22 mouse cellular contexts compared by ENCODE assay signal in genomic region chr10:23203144-23203838, GRCm38 (mm10).
DNase-seq lines count a peak whose midpoint lies in the region; ATAC-seq lines count a peak whose summit lies in the region.
"Had no signal": no experiment of that assay in that cellular context is flagged by ENCODE, and none has a peak within 500 bp of the region (broad histone marks: within the 10 kb centered on the region; RNA-seq: fewer than 3 reads in every experiment).

No protein-coding gene starts in this region.

- intact Hi-C loops in heart, postnatal 36 days (cut with DNase I) = no loop called here

- H3K27me3 ChIP-seq in embryonic facial prominence, embryonic 14.5 days (replicated peaks; ENCODE audit: control insufficient read depth, insufficient read depth, low read length) = no peaks in the 10 kb centered on the region
- H3K27me3 ChIP-seq: intestine, embryonic 15.5 days; liver, embryonic 13.5 days had no signal

- WGBS in embryonic facial prominence, embryonic 14.5 days = 31% methylated on average over 10 of the region's 10 CpGs

- peak; percentile 10 for DNase-seq in retina, postnatal 1 day
- no peak for DNase-seq in retina, embryonic 14.5 days (ENCODE audit: low spot score)
- DNase-seq in adipocyte (ENCODE audit: low spot score) = peak; percentile 24
- DNase-seq in embryonic facial prominence, embryonic 14.5 days (ENCODE audit: low spot score) = peak; percentile 61
- no peak for DNase-seq in adrenal gland, postnatal 14 days
- DNase-seq in heart, postnatal 36 days = no peak
- no peak for DNase-seq in kidney, adult 8-10 months
- DNase-seq: adrenal gland, postnatal 10 days; cerebellum, adult 11 months; cerebellum, adult 9-11 months; kidney, adult 9 months; kidney, postnatal 14 days; liver, embryonic 13.5 days; lung, adult 2 months; lung, postnatal 14 days; right cerebral cortex, postnatal 14 days had no signal

- no peak overlapping the region for H3K9ac ChIP-seq in embryonic facial prominence, embryonic 14.5 days (ENCODE audit: low read depth, low read length)
- H3K9ac ChIP-seq: intestine, embryonic 15.5 days; liver, embryonic 13.5 days had no signal

- H3K9me3 ChIP-seq in embryonic facial prominence, embryonic 14.5 days (ENCODE audit: control insufficient read depth, low read length) = no peaks in the 10 kb centered on the region
- H3K9me3 ChIP-seq: hindbrain, embryonic 10.5 days; intestine, embryonic 15.5 days; liver, embryonic 13.5 days had no signal

- no peaks in the 10 kb centered on the region for H3K36me3 ChIP-seq in embryonic facial prominence, embryonic 14.5 days (ENCODE audit: control insufficient read depth, insufficient read depth, low read length)
- H3K36me3 ChIP-seq: hindbrain, embryonic 10.5 days; intestine, embryonic 15.5 days; liver, embryonic 13.5 days had no signal

- no peak overlapping the region for H3K4me3 ChIP-seq in embryonic facial prominence, embryonic 14.5 days (ENCODE audit: low read depth, low read length)
- H3K4me3 ChIP-seq: hindbrain, embryonic 10.5 days; intestine, embryonic 15.5 days; left cerebral cortex, adult 2 months; liver, embryonic 13.5 days had no signal

- peak; percentile 50; the same call in 1 of the 2 replicates for ATAC-seq in embryonic facial prominence, embryonic 14.5 days (ENCODE audit: low read depth)
- ATAC-seq: hindbrain, embryonic 16.5 days; intestine, embryonic 15.5 days had no signal

- H3K27ac ChIP-seq in embryonic facial prominence, embryonic 14.5 days (replicated peaks; ENCODE audit: low read depth, low read length) = no peak overlapping the region
- H3K27ac ChIP-seq: hindbrain, embryonic 10.5 days; intestine, embryonic 15.5 days; left cerebral cortex, adult 2 months; liver, embryonic 13.5 days had no signal

- H3K4me1 ChIP-seq in embryonic facial prominence, embryonic 14.5 days (ENCODE audit: control insufficient read depth, insufficient read depth, low read length) = peaks cover 19% of the 10 kb centered on the region
- H3K4me1 ChIP-seq: hindbrain, embryonic 10.5 days; intestine, embryonic 15.5 days; liver, embryonic 13.5 days had no signal

- H3K4me2 ChIP-seq in embryonic facial prominence, embryonic 14.5 days (ENCODE audit: low read depth, low read length) = no peak overlapping the region
- H3K4me2 ChIP-seq: heart, embryonic 11.5 days; intestine, embryonic 15.5 days; liver, embryonic 13.5 days; midbrain, embryonic 11.5 days had no signal

Comparison
In these comparisons a context has a peak if more than half of its experiments do, and no peak if none do; other contexts are left out.
1. DNase-seq: peak in retina, postnatal 1 day (single experiment), adipocyte (single experiment) and embryonic facial prominence, embryonic 14.5 days (single experiment); none in retina, embryonic 14.5 days (single experiment), adrenal gland, postnatal 14 days (single experiment), heart, postnatal 36 days (0 of 2) and kidney, adult 8-10 months (0 of 2).